Mouse (Mus musculus) lung, postnatal 0 days (tissue): ENCODE measurements around the gene Gm1043.

Source experiments
- CTCF ChIP-seq: IDR thresholded peaks from 2 replicates; pipeline ENCODE4 v1.5.1; 2016; ENCODE audit warnings: antibody characterized with exemption, mild to moderate bottlenecking
- EP300 ChIP-seq: IDR thresholded peaks from 2 replicates; pipeline ENCODE4 v1.6.1; 2016; ENCODE audit warnings: antibody characterized with exemption, mild to moderate bottlenecking, control low read depth

GRCm38 (mm10) chr5:37080601-37081000 is 4.6 kb upstream of the Gm1043 start:
- no peak for TF ChIP-seq CTCF
- no peak for TF ChIP-seq EP300
